Mouse (Mus musculus) liver, adult 2 months (tissue): Measurements from ENCODE around the gene Kdsr.

ENCODE experiments used
- CTCF ChIP-seq: fragments of 200-500 bp; IDR thresholded peaks from 2 replicates; pipeline ENCODE4 v1.5.1; 2011; ENCODE audit warnings: low read depth, low read length, control low read depth
- POLR2A ChIP-seq: fragments of 200-500 bp; IDR thresholded peaks from 2 replicates; pipeline ENCODE4 v1.6.1; 2011; ENCODE audit warnings: low read length, control low read depth; ENCODE audit not compliant: insufficient read depth; ENCODE audit errors: extremely low read depth

- TF ChIP-seq CTCF (no peak), POLR2A (no peak)
Measured at GRCm38 (mm10) chr1:106750656-106751055, 8.9 kb downstream of the Kdsr start.
